Mouse (Mus musculus) spleen, adult 10 weeks (tissue): ENCODE measurements around the gene Dapl1. TPM values are rescaled to one million over a fixed set of nuclear protein-coding genes. Genes with fewer than 3 reads are reported as not detected.

Experiments used
- polyA plus RNA-seq: library from polyadenylated mRNA; stranded (reverse); fragments of 350-450 nt; fragmentation: Illumina TruSeq; extraction: RNeasy Lipid Tissue Mini Kit (QIAGEN cat#74804); gene quantifications from one replicate; pipeline ENCODE4 v1.2.3, GENCODE M21; 2015; ENCODE audit warnings: low replicate concordance; ENCODE audit not compliant: insufficient read depth

The Dapl1 gene
- 65.0 TPM for polyA plus RNA-seq

DNA sequence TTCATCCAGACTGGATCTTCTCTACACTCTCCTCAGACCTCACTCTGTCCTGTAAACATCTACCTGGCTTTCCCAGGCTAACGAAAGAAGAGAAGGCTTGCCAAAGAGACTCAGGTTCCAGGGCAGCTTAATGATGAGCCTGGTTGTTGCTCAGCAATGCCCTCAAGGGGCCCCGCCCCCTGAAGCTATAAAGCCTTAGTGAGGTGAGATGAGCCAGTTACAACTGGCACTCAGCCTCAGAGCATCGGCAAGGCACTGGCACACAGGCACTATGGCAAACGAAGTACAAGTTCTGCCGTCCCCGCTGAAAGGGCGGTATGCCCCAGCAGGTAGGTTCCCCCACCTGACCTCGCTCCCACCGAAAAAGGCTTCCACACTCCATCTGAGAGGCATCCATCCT lies at the start of gene Dapl1:
Gene Dapl1, plus strand, starts transcription at position 216 of the 400 bp plus-strand sequence.

Other genes starting within 250 kb of the Dapl1 start
- 15.0 TPM for gene Tanc1, start 127.4 kb downstream of the Dapl1 start, polyA plus RNA-seq